Mouse (Mus musculus) heart, adult 2 months (tissue): Measurements from ENCODE around the gene Ccdc138. TPM values are rescaled to one million over a fixed set of nuclear protein-coding genes. Genes with fewer than 3 reads are reported as not detected.
A peak's percentile ranks its signal among the peaks of the same experiment; 100 is the strongest.

Experiments used
- DNase-seq, 2 experiments: peaks; one replicate each; pipeline ENCODE4 v3.0.0; 2021
- H3K27ac ChIP-seq: fragments of 200-600 bp; 2 replicates; pipeline ENCODE4 v1.8.1; 2022
- H3K27me3 ChIP-seq: fragments of 200-500 bp; 2 replicates; pipeline ENCODE4 v1.6.1; 2012; ENCODE audit warnings: mild to moderate bottlenecking, low read length, inconsistent platforms, mixed read lengths; ENCODE audit not compliant: control insufficient read depth, insufficient read depth
- H3K36me3 ChIP-seq: fragments of 200-500 bp; 2 replicates; pipeline ENCODE4 v1.6.1; 2012; ENCODE audit warnings: low read length, inconsistent platforms; ENCODE audit not compliant: control insufficient read depth, insufficient read depth
- H3K4me1 ChIP-seq: fragments of 200-500 bp; 2 replicates; pipeline ENCODE4 v1.6.1; 2011; ENCODE audit warnings: low read length; ENCODE audit not compliant: control insufficient read depth, insufficient read depth
- H3K4me3 ChIP-seq: fragments of 200-600 bp; 2 replicates; pipeline ENCODE4 v1.8.1; 2022
- H3K79me2 ChIP-seq: fragments of 200-500 bp; replicated peaks from 2 replicates; pipeline ENCODE4 v1.6.1; 2012; ENCODE audit warnings: mild to moderate bottlenecking, inconsistent platforms, low read length, moderate library complexity, mixed read lengths; ENCODE audit not compliant: control insufficient read depth, insufficient read depth
- H3K9ac ChIP-seq: fragments of 200-500 bp; 2 replicates; pipeline ENCODE4 v1.6.1; 2012; ENCODE audit warnings: low read depth, mild to moderate bottlenecking, control low read depth, inconsistent platforms, low read length, mixed read lengths
- CTCF ChIP-seq: fragments of 200-600 bp; IDR thresholded peaks from 2 replicates; pipeline ENCODE4 v1.8.1; 2022; ENCODE audit warnings: antibody characterized with exemption, mild to moderate bottlenecking, moderate library complexity
- EP300 ChIP-seq: fragments of 200-500 bp; IDR thresholded peaks from 2 replicates; pipeline ENCODE4 v1.6.1; 2011; ENCODE audit warnings: low read depth, low read length, control low read depth; ENCODE audit not compliant: insufficient read depth
- POLR2A ChIP-seq: fragments of 200-500 bp; IDR thresholded peaks from 2 replicates; pipeline ENCODE4 v1.6.1; 2011; ENCODE audit warnings: mild to moderate bottlenecking, low read depth, low read length, control low read depth; ENCODE audit not compliant: insufficient read depth
- WGBS: fragments of 180-500 bp; shearing (Covaris S2); methylation state at CpG from one replicate; pipeline ENCODE4 v1.1.7; 2018; 5-methylcytosine and 5-hydroxymethylcytosine counted together
- intact Hi-C: fragments of 180-260 bp; cut with DNase I; formaldehyde crosslinking; loops from one replicate; pipeline ENCODE4 v1.15.1; 2025
- polyA plus RNA-seq: library from polyadenylated mRNA; depleted of rRNA; stranded (reverse); fragments of >200 nt; gene quantifications from 2 replicates; pipeline ENCODE4 v1.2.3, GENCODE M21; 2012
- total RNA-seq, 2 experiments: library from RNA; stranded (reverse); gene quantifications; 2 replicates each; pipeline ENCODE4 v1.2.3; 2021

Ccdc138 gene
- total and polyA plus RNA-seq, 3 experiments, result 0.21 to 0.70 (median 0.43) TPM

DNA sequence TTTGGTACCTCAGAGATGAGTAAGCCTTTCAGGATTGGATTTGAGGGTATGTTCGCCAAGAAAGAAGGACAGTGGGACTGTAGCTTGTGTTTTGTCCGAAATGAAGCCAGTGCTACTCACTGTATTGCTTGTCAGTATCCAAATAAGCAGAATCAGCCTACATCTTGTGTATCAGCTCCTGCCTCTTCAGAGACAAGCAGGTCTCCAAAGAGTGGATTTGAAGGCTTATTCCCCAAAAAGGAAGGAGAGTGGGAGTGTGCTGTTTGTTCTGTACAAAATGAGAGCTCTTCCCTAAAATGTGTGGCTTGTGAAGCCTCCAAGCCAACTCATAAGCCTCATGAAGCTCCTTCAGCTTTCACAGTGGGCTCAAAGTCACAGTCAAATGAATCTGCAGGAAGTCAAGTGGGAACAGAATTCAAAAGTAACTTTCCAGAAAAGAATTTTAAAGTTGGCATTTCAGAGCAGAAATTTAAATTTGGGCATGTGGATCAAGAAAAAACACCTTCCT is 19.6 kb upstream of the Ccdc138 start:
- Histone ChIP-seq H3K79me2 (no peaks in the 10 kb centered on the region), H3K9ac (no peak overlapping the region), H3K36me3 (peaks cover 18% of the 10 kb centered on the region), H3K27me3 (no peaks in the 10 kb centered on the region), H3K27ac (no peak overlapping the region), H3K4me3 (no peak overlapping the region), H3K4me1 (no peaks in the 10 kb centered on the region)
- 93% methylated on average over 2 of the region's 2 CpGs for WGBS
- intact Hi-C loops, result no loop called here
- no peak for TF ChIP-seq CTCF
- no peak for TF ChIP-seq EP300
- TF ChIP-seq POLR2A, result no peak
- DNase-seq, result no peak

DNA sequence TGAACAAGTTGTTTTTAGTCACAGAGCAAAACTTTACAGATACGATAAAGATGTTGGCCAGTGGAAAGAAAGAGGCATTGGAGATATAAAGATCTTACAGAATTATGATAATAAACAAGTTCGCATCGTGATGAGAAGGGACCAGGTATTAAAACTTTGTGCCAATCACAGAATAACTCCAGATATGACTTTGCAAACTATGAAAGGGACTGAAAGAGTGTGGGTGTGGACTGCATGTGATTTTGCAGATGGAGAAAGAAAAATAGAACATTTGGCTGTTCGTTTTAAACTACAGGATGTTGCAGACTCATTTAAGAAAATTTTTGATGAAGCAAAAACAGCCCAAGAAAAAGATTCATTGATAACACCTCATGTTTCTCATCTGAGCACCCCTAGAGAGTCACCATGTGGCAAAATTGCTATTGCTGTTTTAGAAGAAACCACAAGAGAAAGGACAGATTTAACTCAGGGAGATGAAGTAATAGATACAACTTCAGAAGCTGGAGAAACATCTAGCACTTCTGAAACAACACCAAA is 17.7 kb upstream of the Ccdc138 start:
- TF ChIP-seq EP300, result no peak
- no peak for TF ChIP-seq CTCF
- TF ChIP-seq POLR2A, result no peak
- DNase-seq, result no peak
- intact Hi-C loops, result no loop called here
- H3K4me3 ChIP-seq, result no peak overlapping the region
- H3K27me3 ChIP-seq, result no peaks in the 10 kb centered on the region
- 86% methylated on average over 4 of the region's 4 CpGs for WGBS
- H3K27ac ChIP-seq, result no peak overlapping the region
- peaks cover 18% of the 10 kb centered on the region for H3K36me3 ChIP-seq
- no peaks in the 10 kb centered on the region for H3K79me2 ChIP-seq
- no peaks in the 10 kb centered on the region for H3K4me1 ChIP-seq
- no peak overlapping the region for H3K9ac ChIP-seq

DNA sequence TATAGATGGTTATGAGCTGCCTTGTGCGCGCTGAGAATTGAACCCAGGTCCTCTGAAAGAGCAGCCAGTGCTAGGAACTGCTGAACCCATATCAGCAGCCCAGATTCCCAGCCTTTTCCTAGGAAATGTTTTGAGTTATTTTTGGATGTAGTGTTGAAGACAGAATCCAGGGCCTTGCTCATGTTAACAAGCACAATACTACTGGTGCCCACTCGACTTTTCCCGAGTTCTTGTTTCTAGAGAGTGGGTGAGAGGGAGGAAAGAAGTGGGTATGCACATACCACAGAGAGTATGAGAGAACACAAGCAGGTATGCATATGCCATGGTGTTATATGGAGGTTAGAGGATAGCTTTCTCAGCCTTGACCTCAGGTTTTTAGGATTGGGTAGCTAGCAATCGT is 6.7 kb upstream of the Ccdc138 start:
- Histone ChIP-seq H3K4me1 (no peaks in the 10 kb centered on the region), H3K9ac (no peak overlapping the region), H3K4me3 (no peak overlapping the region), H3K79me2 (no peaks in the 10 kb centered on the region), H3K27ac (no peak overlapping the region), H3K27me3 (no peaks in the 10 kb centered on the region), H3K36me3 (peaks cover 4% of the 10 kb centered on the region)
- no peak for DNase-seq
- no peak for TF ChIP-seq POLR2A
- intact Hi-C loops, result loop anchor here (5.0 kb wide), 1 partner anchor 34 kb away; no protein-coding TSS in a partner anchor
- WGBS, result 74% methylated on average over 5 of the region's 5 CpGs

DNA sequence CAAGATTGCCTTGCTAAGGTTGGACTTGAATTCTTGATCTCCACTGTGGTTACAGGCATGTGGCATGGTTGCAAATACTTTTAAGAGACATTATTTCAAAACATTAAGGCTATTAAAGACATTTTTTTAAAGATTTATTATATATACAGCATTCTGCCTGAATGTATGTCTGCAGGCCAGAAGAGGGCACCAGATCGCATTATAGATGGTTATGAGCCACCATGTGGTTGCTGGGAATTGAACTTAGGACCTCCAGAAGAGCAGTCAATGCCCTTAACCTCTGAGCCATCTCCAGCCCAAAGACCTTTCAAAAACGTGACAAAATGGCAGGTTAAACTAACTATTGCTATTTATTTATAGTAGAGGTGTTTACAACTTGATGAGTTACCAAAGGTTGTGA is 2.1 kb upstream of the Ccdc138 start:
- no peaks in the 10 kb centered on the region for H3K79me2 ChIP-seq
- H3K4me3 ChIP-seq, result no peak overlapping the region
- H3K27ac ChIP-seq, result no peak overlapping the region
- peak; percentile 43 for TF ChIP-seq CTCF
- TF ChIP-seq EP300, result no peak
- 88% methylated on average over 2 of the region's 2 CpGs for WGBS
- H3K4me1 ChIP-seq, result peaks cover 2% of the 10 kb centered on the region
- no peak for DNase-seq
- intact Hi-C loops, result loop anchor here (5.0 kb wide), 2 partner anchors 48 to 238 kb away; partner anchors contain the start of genes Gcc2 and Ranbp2
- H3K9ac ChIP-seq, result no peak overlapping the region
- peaks cover 4% of the 10 kb centered on the region for H3K36me3 ChIP-seq
- H3K27me3 ChIP-seq, result no peaks in the 10 kb centered on the region

DNA sequence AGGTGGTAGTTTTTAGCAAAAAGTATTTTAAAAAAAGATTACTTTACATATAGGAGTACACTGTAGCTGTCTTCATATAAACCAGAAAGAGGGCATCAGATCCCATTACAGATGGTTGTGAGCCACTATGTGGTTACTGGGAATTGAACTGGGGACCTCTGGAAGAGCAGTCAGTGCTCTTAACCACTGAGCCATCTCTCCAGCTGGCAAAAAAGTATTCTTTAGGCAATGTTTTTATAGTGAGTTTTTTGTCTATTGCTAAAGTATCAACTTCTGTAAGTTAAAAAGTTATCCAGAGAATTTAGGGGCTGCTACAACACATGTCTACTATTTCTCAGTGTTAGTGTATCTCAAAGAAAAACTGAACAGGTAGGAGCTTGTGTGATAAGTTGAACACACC is 1.0 kb upstream of the Ccdc138 start:
- no peaks in the 10 kb centered on the region for H3K79me2 ChIP-seq
- no peaks in the 10 kb centered on the region for H3K27me3 ChIP-seq
- no peak overlapping the region for H3K9ac ChIP-seq
- H3K4me3 ChIP-seq, result no peak overlapping the region
- peaks cover 4% of the 10 kb centered on the region for H3K36me3 ChIP-seq
- no peak overlapping the region for H3K27ac ChIP-seq
- intact Hi-C loops, result loop anchor here (5.0 kb wide), 2 partner anchors 49 to 239 kb away; partner anchors contain the start of genes Gcc2 and Ranbp2
- TF ChIP-seq POLR2A, result no peak
- no peak for TF ChIP-seq CTCF
- TF ChIP-seq EP300, result no peak
- H3K4me1 ChIP-seq, result peaks cover 2% of the 10 kb centered on the region
- no peak for DNase-seq

DNA sequence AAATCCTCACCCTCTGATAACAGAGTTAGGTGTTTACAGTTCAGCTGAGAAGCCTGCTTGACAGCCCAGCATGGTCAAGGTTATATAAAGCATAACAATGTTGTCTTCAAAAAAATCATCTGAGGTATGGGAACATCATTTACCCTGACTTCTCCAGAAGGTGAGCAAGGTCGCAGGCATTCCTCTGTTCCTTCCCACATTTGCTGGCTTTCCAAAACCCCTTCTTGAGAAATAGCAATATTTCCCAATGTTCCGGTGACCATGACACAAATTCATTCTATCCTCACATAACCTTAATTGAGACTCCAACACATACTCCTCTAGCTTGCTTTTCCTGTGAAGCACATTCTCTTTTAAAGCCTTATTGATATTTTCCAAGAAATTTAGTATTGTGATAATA is 768 bp downstream of the Ccdc138 start:
- H3K36me3 ChIP-seq, result no peaks in the 10 kb centered on the region; the same call in 1 of the 2 replicates
- DNase-seq, result no peak
- H3K27me3 ChIP-seq, result no peaks in the 10 kb centered on the region
- intact Hi-C loops, result loop anchor here (5.0 kb wide), 2 partner anchors 51 to 241 kb away; partner anchors contain the start of genes Gcc2 and Ranbp2
- WGBS, result 56% methylated on average over 2 of the region's 2 CpGs
- TF ChIP-seq POLR2A (no peak), EP300 (no peak), CTCF (no peak)
- H3K4me1 ChIP-seq, result peaks cover 2% of the 10 kb centered on the region
- H3K27ac ChIP-seq, result no peak overlapping the region
- peak overlapping the region; percentile 99 for H3K4me3 ChIP-seq
- H3K79me2 ChIP-seq, result no peaks in the 10 kb centered on the region
- H3K9ac ChIP-seq, result no peak overlapping the region; the same call in 1 of the 2 replicates
